Mouse (Mus musculus) brain, embryonic 14.5 days (tissue): ENCODE data around the gene Nxnl2. TPM values are rescaled to one million over a fixed set of nuclear protein-coding genes. Genes with fewer than 3 reads are reported as not detected.
A peak's percentile ranks its signal among the peaks of the same experiment; 100 is the strongest.

ENCODE experiments used
- DNase-seq: peaks from one replicate; pipeline ENCODE4 v3.0.0-alpha.2; 2011; ENCODE audit warnings: low read depth
- CTCF ChIP-seq: fragments of 200-500 bp; IDR thresholded peaks from 2 replicates; pipeline ENCODE4 v1.5.1; 2012; ENCODE audit warnings: inconsistent platforms, mild to moderate bottlenecking, moderate library complexity, borderline replicate concordance; ENCODE audit not compliant: insufficient read depth, insufficient read length; ENCODE audit errors: extremely low read depth
- POLR2A ChIP-seq: fragments of 200-500 bp; IDR thresholded peaks from 2 replicates; pipeline ENCODE4 v1.6.1; 2012; ENCODE audit warnings: mild to moderate bottlenecking, inconsistent platforms, borderline replicate concordance; ENCODE audit not compliant: poor library complexity, insufficient read depth, insufficient read length, severe bottlenecking; ENCODE audit errors: extremely low read depth
- polyA plus RNA-seq: library from polyadenylated mRNA; depleted of rRNA; stranded (reverse); fragments of >200 nt; gene quantifications from 2 replicates; pipeline ENCODE4 v1.2.3, GENCODE M21; 2012; rRNA removed

Gene Nxnl2
- polyA plus RNA-seq, 1 experiment: 1.3 TPM

DNA sequence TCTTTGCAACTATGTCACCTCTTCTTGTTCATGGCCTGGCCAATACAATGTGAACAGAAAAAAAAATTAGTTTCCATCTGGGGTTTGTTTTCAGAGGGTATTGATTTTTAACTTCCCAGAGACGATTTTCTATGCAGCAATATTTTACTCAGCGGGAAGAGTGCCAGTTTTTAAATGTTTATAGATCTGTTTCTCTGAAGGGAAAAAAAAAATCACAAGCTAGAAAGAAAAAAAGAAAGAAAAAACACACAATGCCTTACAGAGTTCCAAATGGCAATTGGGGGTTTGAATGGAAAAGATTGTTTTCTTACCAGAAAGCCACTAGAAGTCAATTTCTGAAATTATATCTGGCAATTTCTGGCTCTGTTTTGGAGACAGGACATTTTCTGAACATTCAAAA is 43.9 kb downstream of the Nxnl2 start:
- no peak for DNase-seq
- TF ChIP-seq POLR2A: no peak
- no peak for TF ChIP-seq CTCF

DNA sequence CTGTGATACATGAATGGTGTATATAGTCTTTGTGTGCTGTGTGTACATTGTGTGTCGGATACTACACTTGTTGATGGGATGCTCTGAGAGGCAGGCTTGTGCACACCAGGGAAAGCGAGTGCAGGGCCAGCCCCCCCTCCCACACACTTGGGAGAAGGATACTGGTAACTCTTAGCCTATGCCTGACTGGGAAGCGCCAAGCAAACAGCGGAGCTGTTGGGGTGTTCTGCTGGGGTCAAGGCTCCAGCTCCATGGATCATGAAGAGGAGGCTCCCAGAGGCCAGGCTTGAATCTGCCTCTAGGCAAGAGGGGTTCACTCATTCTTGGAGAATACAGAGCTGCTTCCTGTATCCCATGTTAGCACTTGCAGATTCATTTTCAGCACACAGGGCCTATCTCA is 50.1 kb downstream of the Nxnl2 start:
- TF ChIP-seq POLR2A (no peak), CTCF (no peak)
- no peak for DNase-seq

DNA sequence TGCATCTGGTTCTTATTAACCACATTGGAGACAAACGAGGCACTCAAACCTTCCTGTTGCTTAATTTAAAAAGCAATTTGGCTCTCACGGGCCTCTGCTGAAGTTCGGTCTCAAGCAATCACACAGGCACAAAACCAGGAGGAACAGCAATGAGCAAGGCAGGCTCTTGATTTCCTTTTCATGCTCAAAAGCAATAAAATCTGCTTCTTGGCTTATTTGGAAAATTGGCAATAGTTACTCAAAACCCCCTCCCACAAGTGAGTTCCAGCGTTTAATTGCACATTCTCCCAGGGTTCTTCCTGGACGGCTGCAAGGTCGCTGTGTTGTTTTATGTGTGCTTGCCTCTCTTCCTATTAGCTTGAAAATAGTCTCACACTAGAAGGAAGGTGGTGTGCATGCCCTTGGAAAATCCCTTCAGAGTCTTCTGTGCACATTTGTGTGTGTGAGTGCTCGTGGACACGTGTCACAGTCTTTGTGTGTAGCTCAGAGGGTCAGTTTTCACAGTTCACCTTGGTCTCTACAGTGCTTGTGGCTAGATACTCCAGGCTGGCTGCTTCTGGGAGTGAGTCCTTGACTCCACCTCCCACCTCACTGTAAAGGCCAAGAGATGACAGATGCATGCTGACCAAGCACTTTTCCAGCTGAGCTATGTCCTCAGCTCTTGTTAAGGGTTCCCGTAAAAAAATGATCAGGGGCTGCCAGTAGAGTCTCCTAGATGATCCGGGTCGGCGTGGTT is 50.8 kb downstream of the Nxnl2 start:
- TF ChIP-seq POLR2A (no peak), CTCF (no peak)
- DNase-seq: peak; percentile 48

Other genes starting within 250 kb of the Nxnl2 start
- 98.7 and 128 TPM in 2 replicates for gene Spin1, start 70.1 kb upstream of the Nxnl2 start, polyA plus RNA-seq
- gene S1pr3, start 237.6 kb downstream of the Nxnl2 start, polyA plus RNA-seq: 8.2 and 12.8 TPM in 2 replicates